Mouse (Mus musculus) right cerebral cortex, postnatal 25 days (tissue): ENCODE results near the gene Slco1a4.
"Not testable (repeated sequence)": the region's sequence is repeated elsewhere in the genome, so short reads cannot be mapped to it uniquely, and the experiment has no call there.

Source experiments
- DNase-seq: peaks from one replicate; pipeline ENCODE4 v3.0.0; 2022

Slco1a4 gene

DNA sequence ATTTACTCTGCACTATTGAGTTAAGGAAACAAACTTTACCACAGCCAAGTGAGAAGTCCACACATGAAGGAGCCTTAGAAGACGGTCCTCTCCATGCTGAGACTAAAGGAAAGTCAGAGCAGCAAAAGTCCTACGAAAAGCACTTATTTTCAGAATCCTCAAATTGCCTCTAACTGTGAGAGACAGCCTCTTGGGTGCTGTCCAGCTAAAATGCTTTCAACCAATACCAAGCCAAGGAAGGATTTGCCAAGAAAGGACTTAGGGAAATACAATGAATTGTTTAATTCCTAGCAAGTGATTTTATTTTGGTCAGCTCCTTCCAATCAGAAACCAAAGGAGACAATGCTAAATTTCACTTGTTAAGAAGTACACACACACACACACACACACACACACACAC is at the start of gene Slco1a4:
Gene Slco1a4, minus strand, starts transcription at position 115 of the 400 bp plus-strand sequence.
- no peak for DNase-seq

DNA sequence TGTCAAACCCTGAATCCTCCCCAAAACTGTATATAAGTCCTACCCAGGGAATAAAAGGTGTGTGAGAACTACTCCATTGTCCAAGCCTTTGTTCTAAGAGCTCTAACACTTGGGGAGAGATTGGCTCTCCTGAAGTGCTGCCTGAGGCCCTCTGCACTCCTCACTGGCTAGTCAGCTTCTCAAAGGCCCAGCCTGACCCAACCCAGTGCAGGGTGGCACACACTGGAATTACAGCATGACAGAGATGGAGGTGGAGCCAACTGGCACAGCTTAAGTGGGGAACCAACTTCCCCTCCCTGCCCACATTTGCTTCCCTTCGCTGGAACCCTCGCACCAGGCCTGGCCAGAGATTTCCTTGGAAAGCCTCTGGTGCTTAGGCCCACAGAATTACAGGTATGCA is 42.2 kb upstream of the Slco1a4 start:
- DNase-seq = no peak

DNA sequence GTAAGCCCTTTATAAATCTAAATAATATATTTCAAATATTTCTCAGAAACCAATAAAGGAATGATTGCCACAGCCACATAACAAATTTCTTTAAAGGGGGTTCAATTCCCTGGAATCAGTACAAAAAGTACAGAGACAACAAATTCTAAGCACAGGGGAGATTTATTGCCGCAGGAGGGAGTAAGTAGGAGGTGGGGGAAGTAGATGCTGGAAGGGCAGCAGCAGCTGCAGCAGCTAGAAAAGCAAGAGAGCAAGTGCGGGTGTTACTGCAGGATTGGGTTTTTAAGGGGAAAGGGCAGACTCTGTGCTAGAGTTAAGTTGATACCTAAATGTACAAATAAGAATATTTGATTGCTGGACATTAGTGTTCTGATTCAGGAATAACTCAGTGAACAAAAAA is 33.7 kb upstream of the Slco1a4 start:
- no peak for DNase-seq

DNA sequence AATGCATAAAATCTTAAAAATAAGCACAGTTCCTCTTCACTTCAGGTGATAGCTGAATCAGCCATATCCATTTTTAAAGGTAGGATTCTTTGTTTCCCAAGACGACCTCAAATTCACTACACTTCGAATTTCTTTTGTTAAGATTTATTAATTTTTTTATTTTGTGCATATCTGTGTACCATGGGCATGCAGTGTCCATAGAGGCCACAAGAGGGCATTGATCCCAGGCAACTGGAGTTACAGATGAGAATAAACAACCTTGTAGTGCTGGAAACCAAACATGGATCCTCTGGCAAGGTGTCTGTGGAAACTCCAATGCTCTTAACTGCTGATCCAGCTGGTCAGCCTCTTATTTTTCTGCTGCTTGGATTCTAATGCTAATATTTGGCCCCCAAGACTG is 32.2 kb upstream of the Slco1a4 start:
- no peak for DNase-seq

DNA sequence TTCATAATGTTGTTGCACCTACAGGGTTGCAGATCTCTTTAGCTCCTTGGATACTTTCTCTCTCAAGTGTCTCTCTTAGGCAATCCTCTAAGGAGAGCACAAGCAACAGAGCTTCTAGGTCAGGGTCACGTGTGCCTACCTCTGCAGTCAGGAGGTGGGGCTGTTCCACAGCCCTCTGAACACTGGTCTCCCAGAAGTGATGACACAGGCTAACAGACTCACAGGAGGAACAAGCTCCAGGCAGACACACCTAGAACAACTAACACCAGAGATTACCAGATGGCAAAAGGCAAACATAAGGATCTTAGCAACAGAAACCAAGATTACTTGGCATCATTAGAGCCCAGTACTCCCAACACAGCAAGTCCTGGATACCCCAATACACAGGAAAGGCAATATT is 26.6 kb upstream of the Slco1a4 start:
- no peak for DNase-seq

DNA sequence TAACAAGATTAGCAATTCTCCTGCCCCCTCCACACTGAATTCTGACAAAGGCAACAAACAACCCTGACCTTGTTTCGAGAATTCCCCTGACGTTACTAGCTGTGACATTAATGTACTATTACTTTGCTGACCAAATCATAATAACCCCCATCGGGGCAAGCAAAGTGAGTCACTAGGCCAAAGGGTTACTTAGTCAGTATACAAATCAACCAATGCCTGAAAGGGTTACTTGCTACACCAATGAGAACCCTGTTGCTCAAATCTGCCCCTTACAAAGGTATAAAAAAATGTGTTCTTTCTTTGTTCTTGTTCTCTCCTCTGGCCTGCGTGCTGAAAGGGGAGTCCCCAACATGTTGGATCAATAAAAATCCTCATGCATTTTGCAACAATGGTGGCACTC is 19.7 kb upstream of the Slco1a4 start:
- not testable (repeated sequence) for DNase-seq

DNA sequence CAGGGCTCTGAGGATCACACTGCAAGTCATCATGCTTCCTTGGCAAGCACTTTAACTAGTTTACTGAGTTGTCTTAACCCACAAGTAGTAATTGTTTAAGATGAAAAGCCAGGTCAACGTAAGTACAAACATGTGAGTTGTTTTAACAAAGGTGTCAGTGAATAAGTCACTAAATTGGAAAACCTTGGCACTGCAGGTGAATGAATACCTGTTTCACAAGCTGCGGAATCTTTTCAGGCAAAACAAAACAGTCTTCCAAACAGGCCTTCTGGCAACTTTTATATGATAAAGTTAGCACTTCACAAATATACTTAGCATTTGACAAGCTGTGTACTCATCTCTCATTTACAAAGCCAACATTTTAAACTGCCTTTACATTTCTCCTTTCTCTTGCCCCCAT is 15.7 kb upstream of the Slco1a4 start:
- DNase-seq = no peak

DNA sequence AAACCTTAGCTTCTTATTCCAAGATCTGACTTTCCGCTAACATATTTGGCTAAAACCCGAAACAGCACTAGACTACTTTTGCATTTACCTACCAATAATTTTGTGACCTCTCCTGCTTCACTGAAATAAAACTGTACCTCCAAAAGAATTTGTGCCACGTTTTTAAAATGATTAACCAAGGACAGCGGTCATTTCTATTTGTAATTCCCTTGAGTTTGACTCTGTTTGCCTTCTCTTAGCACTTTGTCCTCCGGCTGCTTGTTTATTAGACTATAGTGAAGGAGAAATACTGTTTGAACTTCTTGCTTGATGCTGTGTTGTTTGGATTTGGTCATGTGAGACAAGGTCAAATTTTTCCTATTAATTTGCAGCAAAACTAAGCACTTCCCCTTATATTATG is 12.7 kb upstream of the Slco1a4 start:
- no peak for DNase-seq

DNA sequence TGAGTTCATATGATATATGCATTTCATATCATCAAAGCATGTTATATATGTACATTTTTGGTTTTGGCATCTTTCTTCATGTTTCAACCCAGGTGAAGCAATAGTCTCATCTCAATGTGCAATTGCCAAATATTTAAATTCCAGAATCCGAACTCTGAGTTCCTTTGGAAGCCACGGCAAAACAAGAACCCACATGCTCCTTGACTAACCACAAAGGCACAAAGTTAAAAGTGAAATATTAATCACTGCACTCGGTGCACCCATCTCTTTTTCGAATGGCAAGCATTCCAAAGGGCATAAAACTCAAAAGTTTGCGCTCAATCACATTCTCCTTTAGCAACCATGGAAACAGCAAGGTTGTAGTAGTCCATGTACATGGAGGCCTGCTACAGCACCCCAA is 10.0 kb upstream of the Slco1a4 start:
- DNase-seq = no peak

DNA sequence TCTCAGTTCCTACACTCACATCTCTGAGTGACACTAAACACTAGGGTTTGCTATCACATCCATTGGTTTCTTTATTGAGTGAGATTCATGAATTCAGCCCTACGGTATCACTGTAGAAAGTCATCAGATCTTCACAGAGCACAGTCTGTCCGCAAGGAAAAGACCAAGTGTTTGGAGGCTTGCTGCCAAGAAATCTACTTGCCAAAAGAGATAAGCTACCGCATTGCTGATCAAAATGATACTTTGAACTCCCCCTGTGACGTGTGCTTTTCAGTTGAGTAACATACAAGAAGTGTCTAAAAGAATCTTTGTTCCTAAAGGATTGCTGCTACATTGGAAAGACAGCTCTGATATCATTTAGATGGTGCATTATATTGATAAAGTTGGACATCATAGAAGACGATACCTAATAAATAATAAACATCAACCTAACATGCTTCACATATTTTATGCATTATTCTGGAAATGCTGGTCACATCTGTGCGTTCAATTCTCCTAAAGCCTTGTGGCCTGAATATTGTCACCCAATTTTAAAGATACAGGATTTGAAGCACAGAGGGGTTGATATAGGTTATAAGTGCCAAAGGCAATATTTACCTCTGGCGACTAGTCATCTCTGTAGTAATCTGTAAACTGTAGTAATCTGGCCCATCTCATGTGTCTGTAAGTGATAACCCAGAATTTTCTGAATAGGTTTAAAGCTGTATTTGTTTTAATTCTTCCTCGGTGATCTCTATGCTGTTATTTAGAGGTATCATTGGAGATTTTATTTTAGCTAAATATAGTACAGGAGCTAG is 1.9 kb upstream of the Slco1a4 start:
- DNase-seq = no peak

DNA sequence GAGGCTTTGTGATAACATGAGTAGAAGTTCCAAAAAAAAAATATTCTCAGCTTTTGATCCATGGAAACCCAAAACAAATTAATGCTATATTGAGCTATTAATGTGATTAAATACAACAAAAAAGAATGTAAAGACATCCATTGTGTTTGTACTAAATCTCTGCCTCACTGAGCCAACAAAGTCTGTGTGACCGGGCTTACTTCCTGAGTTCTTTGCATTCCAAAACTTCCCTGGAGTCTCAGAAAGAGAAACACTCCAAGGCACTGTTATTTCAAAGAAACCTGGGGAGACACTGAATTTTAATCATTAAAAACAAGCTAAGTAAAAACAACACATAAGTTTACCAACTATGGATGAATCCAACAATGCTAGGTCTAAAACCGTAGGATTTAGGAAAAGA is 2.4 kb downstream of the Slco1a4 start:
- DNase-seq = no peak

DNA sequence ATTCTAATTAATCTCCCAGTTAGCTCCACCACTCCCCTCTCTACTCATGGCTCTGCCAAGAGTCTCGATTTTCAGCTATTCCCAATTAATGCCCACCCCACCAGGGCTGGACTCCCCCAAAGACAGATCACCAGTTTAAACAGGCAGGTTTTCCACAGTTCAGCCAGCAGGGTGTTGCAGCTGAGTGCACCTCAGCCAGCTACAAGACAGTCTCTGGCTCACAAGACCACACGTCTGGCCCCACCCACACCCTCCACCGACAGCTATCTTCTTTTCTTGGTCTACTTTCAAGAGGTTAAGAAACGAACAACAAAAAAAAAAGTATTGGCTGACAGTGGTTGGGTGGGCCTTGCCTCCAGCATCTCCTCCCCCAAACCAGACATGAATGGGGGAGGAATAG is 6.9 kb downstream of the Slco1a4 start:
- DNase-seq = no peak

DNA sequence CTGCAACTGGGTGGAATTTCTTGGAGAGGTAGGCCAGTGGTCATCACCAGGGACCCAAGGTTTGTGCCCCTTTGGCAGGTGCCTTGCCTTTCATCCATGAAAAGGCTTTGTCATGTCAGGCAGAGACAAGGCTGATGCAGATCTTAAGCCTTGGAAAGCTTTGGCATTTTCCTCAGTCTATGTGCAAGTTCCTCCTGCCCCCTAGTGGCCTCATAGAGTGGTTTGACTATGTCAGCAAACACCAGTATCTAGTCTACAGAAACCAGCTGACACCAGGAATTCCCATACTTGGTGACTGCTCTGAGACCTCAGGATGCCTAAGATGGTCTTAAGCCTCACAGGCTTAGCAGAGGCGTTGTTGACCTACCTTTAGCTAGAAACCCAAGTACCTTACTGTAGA is 58.2 kb downstream of the Slco1a4 start:
- peak; percentile 4 for DNase-seq

DNA sequence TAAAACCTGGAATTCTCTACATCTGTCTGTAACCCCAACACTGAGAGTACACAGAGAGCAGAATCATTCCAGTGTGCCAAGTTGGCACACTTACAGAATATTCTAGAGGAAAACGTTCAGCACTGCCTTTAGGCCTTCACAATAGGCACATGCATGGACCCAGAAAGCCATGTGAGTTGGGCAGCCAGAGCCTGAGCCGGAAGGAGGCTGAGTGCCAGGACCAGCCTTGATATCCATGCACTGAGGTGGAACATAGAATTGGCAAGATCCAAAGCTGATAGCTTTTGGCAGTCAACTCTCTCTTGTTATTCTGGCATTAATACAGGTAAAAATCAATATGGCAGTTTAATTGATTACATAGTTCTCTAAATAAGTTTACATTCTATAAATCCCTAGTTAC is 81.5 kb downstream of the Slco1a4 start:
- DNase-seq = no peak

DNA sequence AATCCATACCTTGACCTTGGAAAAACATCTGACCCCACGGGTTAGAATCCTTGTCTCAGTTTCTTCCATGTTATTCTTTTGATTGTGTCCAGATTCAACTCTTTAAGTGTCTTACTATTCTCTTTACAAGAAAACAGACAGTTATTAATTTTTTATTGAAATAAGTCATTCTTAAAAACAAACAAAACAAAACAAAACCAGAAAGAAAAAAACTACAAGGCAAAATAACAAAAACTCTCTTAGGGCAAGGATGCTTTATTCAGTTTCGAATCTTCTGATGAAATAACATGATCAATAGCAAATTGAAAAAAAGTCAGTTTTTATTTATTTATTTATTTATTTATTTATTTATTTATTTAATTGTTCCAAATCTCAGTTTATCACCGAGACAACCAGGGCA is 82.3 kb downstream of the Slco1a4 start, which contains the start of gene Gm5724:
Gene Gm5724, minus strand, starts transcription at position 101 of the 400 bp plus-strand sequence.
- no peak for DNase-seq
